Comparison of ENCODE assay signal across 8 mouse cellular contexts in genomic region chr10:79989870-79990269, GRCm38 (mm10). TPM values are rescaled to one million over a fixed set of nuclear protein-coding genes. Genes with fewer than 3 reads are reported as not detected.
A peak's percentile ranks its signal among the peaks of the same experiment; 100 is the strongest.
DNase-seq lines count a peak whose midpoint lies in the region; ATAC-seq and TF ChIP-seq lines count a peak whose summit lies in the region.

No protein-coding gene starts in this region.

- H3K27me3 ChIP-seq in C2C12 (ENCODE audit: control insufficient read depth, insufficient read depth, insufficient read length), result no peaks in the 10 kb centered on the region
- H3K27me3 ChIP-seq in intestine, embryonic 14.5 days (replicated peaks; ENCODE audit: control insufficient read depth, insufficient read depth, low read length), result no peaks in the 10 kb centered on the region
- H3K27me3 ChIP-seq in lung, postnatal 0 days (replicated peaks; ENCODE audit: insufficient read depth, low read length), result no peaks in the 10 kb centered on the region

- H3K4me3 ChIP-seq in C2C12 (ENCODE audit: insufficient read depth, poor library complexity, severe bottlenecking), result peak overlapping the region; percentile 94
- H3K4me3 ChIP-seq in intestine, embryonic 14.5 days (ENCODE audit: low read depth, low read length), result peak overlapping the region; percentile 84
- peak overlapping the region; percentile 82 for H3K4me3 ChIP-seq in lung, postnatal 0 days (ENCODE audit: low read depth, low read length)
- no peak overlapping the region for H3K4me3 ChIP-seq in layer of hippocampus, adult 2 months

- TF ChIP-seq EP300 in lung, postnatal 0 days (IDR thresholded peaks at IDR 0.05), result 0 out of 2 replicates have a peak, but pooled peaks have one; percentile 9

- ATAC-seq in intestine, embryonic 14.5 days (replicated peaks; ENCODE audit: low FRiP score, low TSS enrichment, low read depth), result no peak
- ATAC-seq in lung, postnatal 0 days, result peak; percentile 52

- 16% methylated on average over 15 of the region's 15 CpGs for WGBS in intestine, embryonic 14.5 days
- WGBS in lung, postnatal 0 days, result 22% methylated on average over 13 of the region's 15 CpGs

- H3K27ac ChIP-seq in intestine, embryonic 14.5 days (ENCODE audit: low read depth), result peak overlapping the region; percentile 64; the same call in 1 of the 2 replicates
- peak overlapping the region; percentile 99 for H3K27ac ChIP-seq in lung, postnatal 0 days (ENCODE audit: low read length)
- no peak overlapping the region for H3K27ac ChIP-seq in layer of hippocampus, adult 2 months

- H3K79me2 ChIP-seq in C2C12 (ENCODE audit: control insufficient read depth, insufficient read depth), result peaks cover 56% of the 10 kb centered on the region

- no peak for TF ChIP-seq CTCF in C2C12 (IDR thresholded peaks at IDR 0.05; ENCODE audit: control insufficient read depth, insufficient read depth, insufficient read length)
- 0 out of 2 replicates have a peak, but pooled peaks have one; percentile 8 for TF ChIP-seq CTCF in lung, postnatal 0 days (IDR thresholded peaks at IDR 0.05)
- TF ChIP-seq CTCF in layer of hippocampus, adult 2 months (conservative IDR thresholded peaks at IDR 0.05), result no peak

- H3ac ChIP-seq in C2C12 (ENCODE audit: control insufficient read depth, insufficient read length, low read depth), result peak overlapping the region; percentile 76

- peak overlapping the region; percentile 92 for H3K9ac ChIP-seq in intestine, embryonic 14.5 days (ENCODE audit: low read length)
- H3K9ac ChIP-seq in lung, postnatal 0 days (replicated peaks; ENCODE audit: low read depth), result peak overlapping the region; percentile 95

- peaks cover 6% of the 10 kb centered on the region; the same call in 1 of the 2 replicates for H3K9me3 ChIP-seq in intestine, embryonic 14.5 days (ENCODE audit: control insufficient read depth, low read length)
- no peaks in the 10 kb centered on the region for H3K9me3 ChIP-seq in lung, postnatal 0 days (ENCODE audit: low read length)

- peak; percentile 86 for DNase-seq in Muller cell, postnatal 12 days (ENCODE audit: inconsistent ontology term)
- DNase-seq in intestine, embryonic 14.5 days (ENCODE audit: low spot score), result no peak
- peak; percentile 90 for DNase-seq in lung, postnatal 0 days (ENCODE audit: low spot score)
- DNase-seq in layer of hippocampus, adult 2 months (ENCODE audit: low spot score in 2 of 2), result no peak
- no peak for DNase-seq in spleen, postnatal 14 days (ENCODE audit: low spot score in 2 of 2)
- DNase-seq in urinary bladder, postnatal 4 days (ENCODE audit: low spot score in 2 of 2), result no peak
- no peak for DNase-seq in right cerebral cortex, adult 2 months (ENCODE audit: low spot score in 2 of 2)

- peaks cover 33% of the 10 kb centered on the region for H3K4me1 ChIP-seq in intestine, embryonic 14.5 days (replicated peaks; ENCODE audit: control insufficient read depth, insufficient read depth, low read length)
- H3K4me1 ChIP-seq in lung, postnatal 0 days (ENCODE audit: insufficient read depth, low read depth, low read length), result peaks cover 21% of the 10 kb centered on the region; the same call in 1 of the 2 replicates

- peaks cover 43% of the 10 kb centered on the region for H3K36me3 ChIP-seq in C2C12 (ENCODE audit: control insufficient read depth, insufficient read depth)
- peaks cover 37% of the 10 kb centered on the region for H3K36me3 ChIP-seq in intestine, embryonic 14.5 days (ENCODE audit: control insufficient read depth, insufficient read depth, low read length)
- peaks cover 37% of the 10 kb centered on the region for H3K36me3 ChIP-seq in lung, postnatal 0 days (ENCODE audit: insufficient read depth, low read length)

- H3K79me3 ChIP-seq in C2C12 (ENCODE audit: low read depth), result peaks cover 34% of the 10 kb centered on the region

- H3K4me2 ChIP-seq in intestine, embryonic 14.5 days (ENCODE audit: low read length), result peak overlapping the region; percentile 74
- H3K4me2 ChIP-seq in lung, postnatal 0 days (replicated peaks; ENCODE audit: low read depth, low read length), result peak overlapping the region; percentile 82

TF ChIP-seq in C2C12, 6 proteins besides CTCF, POLR2A, EP300 and RAD21:
- TF ChIP-seq MYOD1 (IDR thresholded peaks at IDR 0.05; ENCODE audit: control insufficient read depth, insufficient read length, low read depth) (peak; percentile 43), MAX (IDR thresholded peaks at IDR 0.05) (peak; percentile 77), MYOG (IDR thresholded peaks at IDR 0.05; ENCODE audit: control insufficient read depth, extremely low read depth, insufficient read length) (no peak)

RNA-seq across cellular contexts. Expression of gene Cnn2, which starts 1.5 kb away (rescaled TPM):
- 437 TPM for polyA plus RNA-seq in C2C12 (2012; fragmentation: generic; extraction: Trizol)
- polyA plus RNA-seq in intestine, embryonic 14.5 days (2014; fragmentation: Nextera tagmentation; extraction: Ambion mirVana), result 320 and 368 TPM in 2 replicates
- polyA plus RNA-seq in lung, postnatal 0 days (2015; fragmentation: Nextera tagmentation; extraction: Ambion mirVana), result 483 and 567 TPM in 2 replicates
- total RNA-seq in layer of hippocampus, adult 2 months (2021), result 1 to 10 TPM; 5.4 to 5.6 TPM

RNA-seq across cellular contexts. Expression of gene Tmem259, which starts 5.7 kb away (rescaled TPM):
- 102 TPM for polyA plus RNA-seq in C2C12 (2012; fragmentation: generic; extraction: Trizol)
- 14.4 and 17.5 TPM in 2 replicates for polyA plus RNA-seq in intestine, embryonic 14.5 days (2014; fragmentation: Nextera tagmentation; extraction: Ambion mirVana)
- polyA plus RNA-seq in lung, postnatal 0 days (2015; fragmentation: Nextera tagmentation; extraction: Ambion mirVana), result 26.7 and 27.6 TPM in 2 replicates
- total RNA-seq in layer of hippocampus, adult 2 months (2021), result 100 to 1,000 TPM; 124 TPM

RNA-seq across cellular contexts. Expression of gene Abca7, which starts 6.4 kb away (rescaled TPM):
- 10.7 TPM for polyA plus RNA-seq in C2C12 (2012; fragmentation: generic; extraction: Trizol)
- polyA plus RNA-seq in intestine, embryonic 14.5 days (2014; fragmentation: Nextera tagmentation; extraction: Ambion mirVana), result 3.7 and 3.8 TPM in 2 replicates
- 5.5 and 6.5 TPM in 2 replicates for polyA plus RNA-seq in lung, postnatal 0 days (2015; fragmentation: Nextera tagmentation; extraction: Ambion mirVana)
- total RNA-seq in layer of hippocampus, adult 2 months (2021), result 10 to 100 TPM; 10.7 to 11.0 TPM

RNA-seq across cellular contexts. Expression of gene Grin3b, which starts 19.4 kb away (rescaled TPM):
- 0.30 TPM for polyA plus RNA-seq in C2C12 (2012; fragmentation: generic; extraction: Trizol)
- polyA plus RNA-seq in intestine, embryonic 14.5 days (2014; fragmentation: Nextera tagmentation; extraction: Ambion mirVana), result 0.23 and 0.28 TPM in 2 replicates
- 0.24 and 0.32 TPM in 2 replicates for polyA plus RNA-seq in lung, postnatal 0 days (2015; fragmentation: Nextera tagmentation; extraction: Ambion mirVana)
- under 1 TPM in 1 of 2 experiments, not detected in 1; 0.15 TPM for total RNA-seq in layer of hippocampus, adult 2 months (2021)

RNA-seq across cellular contexts. Expression of gene Arhgap45, which starts 26.6 kb away (rescaled TPM):
- 1.6 TPM for polyA plus RNA-seq in C2C12 (2012; fragmentation: generic; extraction: Trizol)
- polyA plus RNA-seq in intestine, embryonic 14.5 days (2014; fragmentation: Nextera tagmentation; extraction: Ambion mirVana), result 6.8 and 8.0 TPM in 2 replicates
- 20.1 and 22.2 TPM in 2 replicates for polyA plus RNA-seq in lung, postnatal 0 days (2015; fragmentation: Nextera tagmentation; extraction: Ambion mirVana)
- 1 to 10 TPM; 3.7 to 4.4 TPM for total RNA-seq in layer of hippocampus, adult 2 months (2021)

Comparison
In these comparisons a context has a peak if more than half of its experiments do, and no peak if none do; other contexts are left out.
1. DNase-seq: peak in Muller cell, postnatal 12 days (single experiment) and lung, postnatal 0 days (single experiment); none in intestine, embryonic 14.5 days (single experiment), layer of hippocampus, adult 2 months (0 of 2), spleen, postnatal 14 days (0 of 2), urinary bladder, postnatal 4 days (0 of 2) and right cerebral cortex, adult 2 months (0 of 2).